Mouse (Mus musculus) kidney, adult 2 months (tissue): Measurements from ENCODE around the gene Fut7. TPM values are rescaled to one million over a fixed set of nuclear protein-coding genes. Genes with fewer than 3 reads are reported as not detected.

Source experiments
- DNase-seq: peaks from one replicate; pipeline ENCODE4 v3.0.0; 2021
- H3K27ac ChIP-seq: fragments of 200-500 bp; 2 replicates; pipeline ENCODE4 v1.5.1; 2012; ENCODE audit warnings: low read depth, low read length, control low read depth, inconsistent platforms; ENCODE audit not compliant: insufficient read depth
- H3K27me3 ChIP-seq: fragments of 200-500 bp; replicated peaks from 2 replicates; pipeline ENCODE4 v1.6.1; 2012; ENCODE audit warnings: mild to moderate bottlenecking, moderate library complexity, low read length, inconsistent platforms; ENCODE audit not compliant: control insufficient read depth, insufficient read depth
- H3K36me3 ChIP-seq: fragments of 200-500 bp; 2 replicates; pipeline ENCODE4 v1.6.1; 2012; ENCODE audit warnings: mild to moderate bottlenecking, moderate library complexity, low read length, inconsistent platforms; ENCODE audit not compliant: control insufficient read depth, insufficient read depth
- H3K4me1 ChIP-seq: fragments of 200-500 bp; 2 replicates; pipeline ENCODE4 v1.6.1; 2011; ENCODE audit warnings: low read length; ENCODE audit not compliant: control insufficient read depth, insufficient read depth
- H3K4me3 ChIP-seq: fragments of 200-500 bp; 2 replicates; pipeline ENCODE4 v1.5.1; 2011; ENCODE audit warnings: mild to moderate bottlenecking, low read depth, low read length, control low read depth; ENCODE audit not compliant: insufficient read depth
- CTCF ChIP-seq: fragments of 200-500 bp; conservative IDR thresholded peaks from 2 replicates; pipeline ENCODE4 v1.5.1; 2011; ENCODE audit warnings: low read depth, mild to moderate bottlenecking, control low read depth, low read length, moderate library complexity, mixed read lengths; ENCODE audit not compliant: insufficient read depth, insufficient read length
- POLR2A ChIP-seq: fragments of 200-500 bp; IDR thresholded peaks from one replicate; pipeline ENCODE4 v1.6.1; 2011; ENCODE audit warnings: low read depth, low read length, control low read depth
- WGBS: fragments of 180-500 bp; shearing (Covaris S2); methylation state at CpG from one replicate; pipeline ENCODE4 v1.1.7; 2018; 5-methylcytosine and 5-hydroxymethylcytosine counted together
- polyA plus RNA-seq: library from polyadenylated mRNA; depleted of rRNA; stranded (reverse); fragments of >200 nt; gene quantifications from 2 replicates; pipeline ENCODE4 v1.2.3, GENCODE M21; 2012

The Fut7 gene
- polyA plus RNA-seq, 1 experiment: 0.80 TPM

DNA sequence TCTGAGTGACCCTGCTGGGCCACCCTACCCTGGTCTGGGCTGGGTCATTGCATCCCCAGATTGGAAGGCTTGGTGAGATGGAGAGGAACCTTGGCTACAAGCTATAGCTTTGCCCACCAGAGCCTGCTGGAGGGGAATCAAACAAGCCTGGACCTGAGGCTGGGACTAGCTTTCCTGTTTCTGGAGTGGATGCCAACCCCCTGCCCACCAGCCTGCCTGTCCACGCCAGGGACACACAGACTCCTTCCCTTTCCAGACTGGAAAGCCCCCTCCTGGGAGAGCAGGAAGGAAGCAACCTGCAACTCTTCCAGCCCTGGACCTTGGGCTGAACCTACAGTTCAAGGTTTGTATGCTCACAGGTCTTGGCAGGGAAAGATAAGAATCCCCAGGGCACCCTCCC is 559 bp downstream of the Fut7 start:
- TF ChIP-seq CTCF: no peak
- no peak for TF ChIP-seq POLR2A
- Histone ChIP-seq H3K27me3 (no peaks in the 10 kb centered on the region), H3K27ac (no peak overlapping the region), H3K36me3 (no peaks in the 10 kb centered on the region), H3K4me1 (no peaks in the 10 kb centered on the region), H3K4me3 (no peak overlapping the region)
- DNase-seq: no peak
- WGBS: 60% methylated on average over 1 of the region's 1 CpGs

GRCm38 (mm10) chr2:25425481-25425880 is 2.4 kb downstream of the Fut7 start:
- TF ChIP-seq CTCF: no peak
- TF ChIP-seq POLR2A: no peak
- no peaks in the 10 kb centered on the region for H3K36me3 ChIP-seq
- 55% methylated on average over 27 of the region's 27 CpGs for WGBS

DNA sequence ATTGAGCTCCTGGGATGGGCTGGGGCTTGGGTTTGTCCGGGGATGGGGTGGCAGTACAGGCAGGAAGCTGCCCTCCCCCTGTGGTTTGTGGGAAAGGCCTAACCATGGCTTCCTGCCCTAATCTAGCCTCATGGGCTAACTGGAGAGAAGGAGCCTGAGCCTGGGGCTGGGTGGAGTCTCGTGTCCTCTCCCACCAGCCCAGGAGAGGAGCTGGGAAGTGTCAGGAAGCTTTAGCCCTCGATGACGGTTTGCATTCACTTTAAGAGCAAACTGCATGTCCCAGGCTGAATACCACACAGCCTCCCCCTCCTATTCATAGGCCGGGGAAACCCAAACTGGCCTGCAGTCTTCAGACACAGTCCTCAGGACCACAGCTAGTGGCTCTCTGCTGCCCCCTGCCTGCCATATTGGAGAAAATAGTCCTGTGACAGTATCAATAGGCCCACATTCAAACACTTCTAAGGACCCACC is 3.7 kb downstream of the Fut7 start:
- TF ChIP-seq POLR2A: no peak
- peak; percentile 86 for TF ChIP-seq CTCF
- H3K4me1 ChIP-seq: peaks cover 13% of the 10 kb centered on the region; the same call in 1 of the 2 replicates
- H3K36me3 ChIP-seq: no peaks in the 10 kb centered on the region
- H3K27ac ChIP-seq: no peak overlapping the region
- DNase-seq: peak; percentile 72
- WGBS: 29% methylated on average over 5 of the region's 5 CpGs
- H3K4me3 ChIP-seq: no peak overlapping the region
- no peaks in the 10 kb centered on the region for H3K27me3 ChIP-seq

More at GRCm38 (mm10) chr2:25425481-25425880, 2.4 kb downstream of the Fut7 start:
- no peaks in the 10 kb centered on the region for H3K27me3 ChIP-seq
- DNase-seq: no peak
- no peak overlapping the region for H3K4me3 ChIP-seq
- peaks cover 8% of the 10 kb centered on the region; the same call in 1 of the 2 replicates for H3K4me1 ChIP-seq
- no peak overlapping the region for H3K27ac ChIP-seq

GRCm38 (mm10) chr2:25427256-25427655 is 4.2 kb downstream of the Fut7 start:
- TF ChIP-seq CTCF (no peak), POLR2A (no peak)
- Histone ChIP-seq H3K4me3 (no peak overlapping the region), H3K27ac (no peak overlapping the region), H3K4me1 (peaks cover 13% of the 10 kb centered on the region; the same call in 1 of the 2 replicates), H3K27me3 (no peaks in the 10 kb centered on the region), H3K36me3 (no peaks in the 10 kb centered on the region)
- no peak for DNase-seq
- WGBS: 91% methylated on average over 5 of the region's 5 CpGs

GRCm38 (mm10) chr2:25428442-25429236 is 5.6 kb downstream of the Fut7 start, which contains the start of gene Abca2:
Gene Abca2, plus strand, starts transcription at chr2:25428703.
- no peaks in the 10 kb centered on the region for H3K27me3 ChIP-seq
- TF ChIP-seq CTCF (peak; percentile 75), POLR2A (no peak)
- peak within 1 kb of the TSS; percentile 71 for H3K4me3 ChIP-seq
- H3K36me3 ChIP-seq: no peaks in the 10 kb centered on the region
- peak; percentile 97 for DNase-seq
- WGBS: under 1% methylated on average over 89 of the region's 89 CpGs
- peak within 1 kb of the TSS; percentile 1; the same call in 1 of the 2 replicates for H3K27ac ChIP-seq
- H3K4me1 ChIP-seq: peaks cover 13% of the 10 kb centered on the region; the same call in 1 of the 2 replicates

- peaks cover 13% of the 10 kb centered on the region; the same call in 1 of the 2 replicates for H3K4me1 ChIP-seq
- 41% methylated on average over 5 of the region's 5 CpGs for WGBS
- H3K27ac ChIP-seq: no peak overlapping the region
- no peaks in the 10 kb centered on the region for H3K36me3 ChIP-seq
- TF ChIP-seq CTCF (no peak), POLR2A (no peak)
- H3K27me3 ChIP-seq: no peaks in the 10 kb centered on the region
- peak overlapping the region; percentile 71 for H3K4me3 ChIP-seq
- peak; percentile 44 for DNase-seq
These were observed 6.5 kb downstream of the Fut7 start for GRCm38 (mm10) chr2:25429435-25430180.
